Mouse (Mus musculus) spleen, embryonic (tissue): ENCODE results near the gene Stk4.

Experiments
- CTCF ChIA-PET: fragments of 350-600 bp; sonication (Branson Sonifier 250); formaldehyde crosslinking; loops from one replicate; lab custom pipeline; 2022; lab: Charles Lee

Gene Stk4

GRCm38 (mm10) chr2:164077875-164078274, 7.8 kb downstream of the Stk4 start:
- CTCF ChIA-PET: no interaction called here

- CTCF ChIA-PET: no interaction called here
Observed at GRCm38 (mm10) chr2:164079488-164079887, 9.4 kb downstream of the Stk4 start.

GRCm38 (mm10) chr2:164081577-164081976, 11.5 kb downstream of the Stk4 start:
- CTCF ChIA-PET: no interaction called here

DNA sequence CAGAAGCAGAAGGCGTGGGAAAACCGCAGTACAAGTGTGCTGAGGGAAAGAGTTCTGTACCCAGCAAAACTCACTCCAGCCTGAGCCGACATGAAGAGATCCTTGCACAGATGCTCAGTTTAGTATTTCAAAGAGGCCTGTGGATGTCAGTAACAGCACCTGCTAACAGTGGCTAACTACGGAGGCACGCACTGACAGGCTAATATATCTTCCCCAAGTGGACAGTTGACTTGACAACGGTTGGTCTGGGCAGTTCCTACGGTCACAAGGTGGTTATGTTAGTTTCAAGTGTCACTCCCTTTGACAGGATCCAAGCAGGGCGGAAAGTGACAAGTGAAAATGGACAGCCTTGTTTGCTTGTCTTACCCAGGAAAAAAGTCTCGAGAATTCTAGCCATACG, 12.1 kb downstream of the Stk4 start:
- CTCF ChIA-PET: no interaction called here

- CTCF ChIA-PET: interaction anchor here (0.7 kb wide), 1 partner anchor 13 kb away, joined by 3 read pairs; no protein-coding TSS in a partner anchor
Observed at GRCm38 (mm10) chr2:164083609-164084341, 13.7 kb downstream of the Stk4 start.

DNA sequence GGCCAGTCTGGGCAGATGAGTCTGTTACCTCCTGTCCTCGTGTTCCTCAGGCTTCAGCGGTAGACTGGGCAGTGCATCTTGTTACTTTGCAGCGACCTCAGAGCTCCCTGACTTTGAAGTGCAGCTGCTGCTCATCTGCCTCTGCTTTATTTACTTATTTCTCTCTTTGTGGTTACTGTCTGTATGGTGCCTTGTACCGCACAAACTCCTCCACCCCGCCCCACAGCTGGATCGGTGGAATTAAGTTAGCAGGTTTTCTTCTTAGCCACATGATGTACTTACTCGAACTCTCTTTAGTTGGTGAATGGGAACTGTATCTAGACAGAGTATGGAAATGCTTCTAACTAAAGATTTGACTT, 14.2 kb downstream of the Stk4 start:
- CTCF ChIA-PET: interaction anchor here (0.7 kb wide), 1 partner anchor 14 kb away, joined by 3 read pairs; no protein-coding TSS in a partner anchor

- CTCF ChIA-PET: no interaction called here
Observed at GRCm38 (mm10) chr2:164087416-164088017, 17.4 kb downstream of the Stk4 start.

DNA sequence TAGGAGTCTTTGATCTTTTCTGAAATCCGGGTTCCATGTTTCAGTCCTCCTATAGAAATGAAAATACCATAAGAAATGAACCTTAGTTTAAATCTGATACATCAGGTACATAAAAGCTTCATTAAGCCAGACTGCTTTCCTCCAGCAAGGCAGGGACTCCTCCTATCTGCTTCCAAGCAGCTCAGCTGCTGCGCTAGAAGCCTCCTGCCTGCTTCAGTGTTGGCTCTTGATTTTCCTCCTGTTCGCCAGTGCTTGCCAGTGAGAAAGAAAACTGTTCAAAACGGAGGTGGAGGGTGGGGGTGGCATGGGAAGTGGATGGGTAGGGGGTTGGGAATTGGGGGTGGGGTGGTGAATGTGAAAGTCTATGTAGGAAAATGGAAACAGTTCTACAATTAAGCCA, 19.4 kb downstream of the Stk4 start:
- CTCF ChIA-PET: interaction anchor here (0.7 kb wide), 1 partner anchor 9 kb away, joined by 4 read pairs; no protein-coding TSS in a partner anchor

DNA sequence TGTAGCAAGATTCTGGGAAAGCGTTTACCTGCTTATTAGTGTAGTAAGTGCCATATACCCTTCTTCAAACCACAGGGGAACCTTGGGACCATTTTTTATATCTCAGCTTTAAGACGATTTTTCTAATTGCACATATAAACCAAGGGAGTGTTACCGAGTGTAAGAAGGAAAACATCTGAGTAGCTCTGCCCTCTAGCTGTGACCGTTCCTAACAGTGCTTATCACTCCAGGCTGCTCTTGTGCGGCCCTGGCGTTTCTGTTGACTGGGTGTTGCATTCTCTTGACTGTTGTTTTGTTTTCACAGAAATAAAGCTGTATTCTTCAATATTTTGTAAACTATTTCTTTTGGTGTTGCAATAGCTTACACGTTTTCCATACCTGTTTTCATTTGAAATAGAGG, 24.0 kb downstream of the Stk4 start:
- CTCF ChIA-PET: interaction anchor here (0.5 to 1.2 kb wide), 3 partner anchors 8 to 64 kb away, joined by 3 to 6 read pairs (median 5); no protein-coding TSS in a partner anchor

- CTCF ChIA-PET: interaction anchor here (0.6 kb wide), 1 partner anchor 9 kb away, joined by 4 read pairs; no protein-coding TSS in a partner anchor
Observed at GRCm38 (mm10) chr2:164098603-164099250, 28.6 kb downstream of the Stk4 start.

DNA sequence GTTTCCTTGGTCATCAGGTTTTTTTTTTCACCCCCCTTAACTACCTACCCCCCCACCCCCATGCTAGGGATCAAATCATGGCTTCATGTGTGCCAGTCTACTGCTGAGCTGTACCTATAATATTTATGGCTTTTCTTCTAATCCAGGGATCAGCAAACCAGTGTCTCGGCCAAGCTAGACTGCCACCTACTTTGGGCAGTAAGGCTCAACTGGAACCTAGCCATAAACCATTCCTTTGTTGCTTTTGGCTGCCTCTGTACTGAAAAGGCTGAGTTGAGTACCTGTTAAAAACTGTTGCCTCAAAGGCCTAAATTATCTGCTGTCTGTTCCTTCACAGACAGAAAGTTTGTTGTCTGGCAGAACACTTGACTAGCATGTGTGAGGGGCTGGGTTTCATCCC, 31.8 kb downstream of the Stk4 start:
- CTCF ChIA-PET: interaction anchor here (0.9 kb wide), 1 partner anchor 8 kb away, joined by 3 read pairs; no protein-coding TSS in a partner anchor

DNA sequence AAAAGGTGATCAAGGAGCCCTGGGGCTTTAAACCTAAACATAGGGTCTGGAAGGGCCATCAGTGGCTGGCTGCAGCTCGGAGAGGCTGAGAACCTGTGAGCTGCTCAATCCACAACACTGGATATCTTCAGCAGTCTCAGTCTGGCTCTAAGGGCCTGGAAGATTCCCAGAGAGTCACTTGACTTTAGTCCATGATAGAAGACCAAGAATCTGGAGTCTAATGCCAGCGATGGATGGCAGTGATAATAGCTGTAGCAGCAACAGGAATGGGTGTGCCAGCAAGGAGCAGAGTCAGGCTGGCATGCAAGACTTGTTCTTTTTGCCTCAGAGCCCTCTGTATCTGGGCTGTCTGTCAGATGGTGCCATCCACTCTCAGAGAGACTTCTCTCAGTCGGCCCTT, 32.2 kb downstream of the Stk4 start:
- CTCF ChIA-PET: interaction anchor here (0.9 kb wide), 1 partner anchor 8 kb away, joined by 3 read pairs; no protein-coding TSS in a partner anchor

- CTCF ChIA-PET: interaction anchor here (1.1 to 1.3 kb wide), 2 partner anchors 55 to 76 kb away, joined by 3 to 20 read pairs; no protein-coding TSS in a partner anchor
Observed at GRCm38 (mm10) chr2:164103501-164103900, 33.4 kb downstream of the Stk4 start.

DNA sequence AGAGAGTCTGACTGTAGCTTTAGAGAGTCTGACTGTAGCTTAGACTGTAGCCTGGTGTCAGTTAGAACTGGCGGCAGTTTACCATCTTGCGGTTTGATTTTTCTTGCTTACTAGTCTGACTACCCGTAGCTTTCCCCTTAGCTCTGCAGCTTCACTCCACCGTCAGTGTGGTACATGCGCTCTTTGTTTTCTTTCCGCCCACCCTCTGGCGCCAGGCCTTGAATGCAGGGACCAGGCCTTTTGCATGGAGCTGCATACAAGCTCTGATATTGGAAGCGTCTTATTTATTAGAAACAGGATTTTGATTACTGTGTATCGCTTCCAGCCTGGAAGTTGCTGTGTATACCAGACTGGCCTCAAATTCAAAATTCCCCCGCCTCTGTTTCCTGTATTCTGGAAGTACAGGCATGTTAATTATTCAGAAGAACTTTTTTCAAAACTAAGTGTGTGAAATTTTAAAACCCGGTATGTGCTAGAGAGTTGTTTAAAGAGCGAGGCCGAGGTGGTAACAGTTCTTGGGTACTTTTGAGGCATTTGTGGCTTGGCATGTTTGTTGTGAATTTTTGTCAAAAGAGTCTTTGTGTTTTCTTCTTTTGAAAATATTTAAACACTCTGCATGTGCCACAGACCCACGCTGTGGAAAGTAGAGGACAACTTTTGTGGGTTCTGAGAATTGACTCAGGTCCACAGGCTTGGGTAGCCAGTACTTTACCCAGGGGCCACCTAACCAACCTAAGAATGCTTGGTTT, 36.3 kb downstream of the Stk4 start:
- CTCF ChIA-PET: interaction anchor here (0.6 kb wide), 1 partner anchor 36 kb away, joined by 8 read pairs; the partner anchor contains the start of gene Stk4

DNA sequence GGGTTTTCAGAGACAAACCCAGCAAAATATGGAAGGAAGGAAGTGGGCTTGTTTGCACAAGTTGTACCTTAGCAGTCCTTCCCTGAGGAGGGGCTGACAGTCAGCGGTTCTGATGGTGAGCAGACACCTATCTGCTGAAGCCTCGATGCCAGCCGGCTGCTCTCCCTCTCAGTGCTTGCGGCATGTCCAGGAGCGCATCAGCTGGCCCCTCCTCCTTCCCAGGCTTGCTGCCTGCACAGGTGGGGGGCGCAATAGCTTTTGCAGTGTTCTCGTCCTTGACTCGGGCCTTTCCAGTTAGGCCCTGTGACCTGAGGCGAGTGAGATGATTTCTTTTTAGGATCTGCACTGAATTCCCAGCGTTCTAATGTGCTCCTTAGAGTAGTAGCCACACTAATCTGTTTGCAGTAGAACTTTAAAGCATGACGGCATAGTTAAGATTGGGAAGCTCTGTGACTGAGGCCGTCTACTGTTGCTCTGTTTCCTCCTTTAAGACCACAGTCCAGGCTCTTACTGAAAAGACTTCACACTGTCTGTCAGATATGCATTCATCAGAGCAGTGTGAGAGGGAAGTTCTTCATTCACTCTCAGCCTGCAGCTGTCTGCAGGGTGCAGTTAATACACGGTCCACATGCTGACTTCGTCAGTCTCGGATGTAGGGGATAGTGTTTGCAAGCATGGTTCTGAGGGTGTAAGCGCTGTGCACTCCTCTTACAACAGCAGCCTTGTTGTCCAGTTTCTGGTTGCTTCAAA, 37.2 kb downstream of the Stk4 start:
- CTCF ChIA-PET: interaction anchor here (0.6 kb wide), 1 partner anchor 37 kb away, joined by 8 read pairs; the partner anchor contains the start of gene Stk4

DNA sequence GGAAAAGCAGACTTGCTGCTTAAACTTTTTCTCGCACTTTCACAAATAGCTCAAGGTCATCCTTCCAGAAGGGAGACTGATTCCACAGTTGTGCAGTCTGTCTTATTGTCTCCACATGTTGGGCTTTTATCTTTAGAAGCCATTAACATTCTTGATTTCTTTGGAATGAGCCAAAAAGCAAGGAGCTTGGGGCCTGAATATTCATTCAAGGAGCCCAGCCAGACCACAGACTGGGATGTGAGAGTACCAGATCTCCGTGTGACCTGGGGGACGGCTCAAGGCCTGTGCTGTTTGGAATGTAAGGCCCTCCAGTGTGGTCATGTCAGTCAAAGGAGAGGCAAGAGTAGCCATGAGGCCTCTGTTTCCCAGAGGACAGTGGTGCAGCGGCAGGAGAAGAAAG, 38.4 kb downstream of the Stk4 start:
- CTCF ChIA-PET: interaction anchor here (0.6 kb wide), 1 partner anchor 48 kb away, joined by 3 read pairs; no protein-coding TSS in a partner anchor

GRCm38 (mm10) chr2:164111546-164111945, 41.4 kb downstream of the Stk4 start:
- CTCF ChIA-PET: no interaction called here

GRCm38 (mm10) chr2:164114051-164114450, 43.9 kb downstream of the Stk4 start:
- CTCF ChIA-PET: interaction anchor here (0.6 kb wide), 1 partner anchor 66 kb away, joined by 6 read pairs; no protein-coding TSS in a partner anchor

- CTCF ChIA-PET: no interaction called here
Observed at GRCm38 (mm10) chr2:164115531-164115930, 45.4 kb downstream of the Stk4 start.

DNA sequence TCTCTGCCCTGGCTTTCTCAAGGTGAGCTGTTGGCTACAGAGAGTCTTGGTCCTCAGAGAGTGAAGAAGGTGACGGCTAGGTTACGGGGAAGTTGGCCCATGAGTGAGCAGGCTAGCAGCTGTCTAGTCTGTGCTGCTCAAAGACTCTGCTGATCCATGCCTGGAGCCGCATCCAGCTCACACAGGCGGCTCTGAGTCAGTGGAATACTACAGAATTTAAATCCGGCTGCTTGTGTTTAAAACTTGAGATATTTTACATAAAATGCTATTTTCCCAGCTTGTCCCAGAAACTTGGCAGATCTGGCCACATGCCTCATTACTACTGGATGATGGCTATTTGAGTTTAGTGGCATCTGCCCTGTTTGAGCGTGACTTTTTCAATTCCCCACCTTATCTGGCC, 49.4 kb downstream of the Stk4 start:
- CTCF ChIA-PET: no interaction called here
